Mouse (Mus musculus) midbrain, postnatal 0 days (tissue): ENCODE data around the gene Serinc5. TPM values are rescaled to one million over a fixed set of nuclear protein-coding genes. Genes with fewer than 3 reads are reported as not detected.

Experiments used
- ATAC-seq: fragments of 200-750 bp; cut with Nextera tagmentation; 2 replicates; pipeline ENCODE4 v1.8.0; 2017; ENCODE audit warnings: moderate number of reproducible peaks, mild to moderate bottlenecking, moderate TSS enrichment, moderate library complexity; ENCODE audit not compliant: low FRiP score
- DNase-seq: peaks from one replicate; pipeline ENCODE4 v3.0.0-alpha.2; 2015; ENCODE audit warnings: low spot score
- H3K27ac ChIP-seq: fragments of 300-500 bp; sonication (generic); 2 replicates; pipeline ENCODE4 v1.5.1; 2014; ENCODE audit warnings: low read depth, mild to moderate bottlenecking, low read length, mixed read lengths
- H3K27me3 ChIP-seq: fragments of 300-500 bp; sonication (generic); 2 replicates; pipeline ENCODE4 v1.6.1; 2014; ENCODE audit warnings: low read length, control low read depth, mixed read lengths; ENCODE audit not compliant: insufficient read depth
- H3K36me3 ChIP-seq: fragments of 300-500 bp; sonication (generic); 2 replicates; pipeline ENCODE4 v1.6.1; 2014; ENCODE audit warnings: low read length, control low read depth, mixed read lengths; ENCODE audit not compliant: insufficient read depth
- H3K4me1 ChIP-seq: fragments of 300-500 bp; sonication (generic); 2 replicates; pipeline ENCODE4 v1.6.1; 2014; ENCODE audit warnings: mild to moderate bottlenecking, control low read depth, antibody characterized with exemption, low read length, mixed read lengths; ENCODE audit not compliant: insufficient read depth
- H3K4me2 ChIP-seq: fragments of 300-500 bp; sonication (generic); 2 replicates; pipeline ENCODE4 v1.6.1; 2014; ENCODE audit warnings: low read depth, mild to moderate bottlenecking, low read length, mixed read lengths; ENCODE audit not compliant: poor library complexity, severe bottlenecking
- H3K4me3 ChIP-seq: fragments of 300-500 bp; sonication (generic); 2 replicates; pipeline ENCODE4 v1.5.1; 2014; ENCODE audit warnings: low read depth, mild to moderate bottlenecking, low read length, moderate library complexity
- H3K9ac ChIP-seq: fragments of 300-500 bp; sonication (generic); replicated peaks from 2 replicates; pipeline ENCODE4 v1.6.1; 2014; ENCODE audit warnings: mild to moderate bottlenecking, low read length, moderate library complexity, mixed read lengths; ENCODE audit not compliant: poor library complexity, severe bottlenecking
- H3K9me3 ChIP-seq: fragments of 300-500 bp; sonication (generic); 2 replicates; pipeline ENCODE4 v1.6.1; 2016; ENCODE audit warnings: low read length, control low read depth
- CTCF ChIP-seq: IDR thresholded peaks from 2 replicates; pipeline ENCODE4 v1.5.1; 2016; ENCODE audit warnings: antibody characterized with exemption, mild to moderate bottlenecking
- WGBS: fragments of 180-500 bp; shearing (Covaris S2); extraction: QIAGEN DNeasy Blood & Tissue Kit; methylation state at CpG from one replicate; pipeline ENCODE4 v1.1.7; 2014; 5-methylcytosine and 5-hydroxymethylcytosine counted together
- polyA plus RNA-seq: library from polyadenylated mRNA; unstranded; fragments of >200 nt; fragmentation: Nextera tagmentation; extraction: Ambion mirVana; gene quantifications from 2 replicates; pipeline ENCODE4 v1.2.1, GENCODE M21; 2015
- total RNA-seq: library from RNA; depleted of rRNA; stranded (reverse); fragments of >200 nt; gene quantifications from 2 replicates; pipeline ENCODE4 v1.2.3, GENCODE M21; 2014

The Serinc5 gene
- total and polyA plus RNA-seq, 2 experiments from 2014 or later, result 13.5 to 38.4 TPM

GRCm38 (mm10) chr13:92665008-92665407 lies 54.1 kb downstream of the Serinc5 start:
- ATAC-seq, result no peak

DNA sequence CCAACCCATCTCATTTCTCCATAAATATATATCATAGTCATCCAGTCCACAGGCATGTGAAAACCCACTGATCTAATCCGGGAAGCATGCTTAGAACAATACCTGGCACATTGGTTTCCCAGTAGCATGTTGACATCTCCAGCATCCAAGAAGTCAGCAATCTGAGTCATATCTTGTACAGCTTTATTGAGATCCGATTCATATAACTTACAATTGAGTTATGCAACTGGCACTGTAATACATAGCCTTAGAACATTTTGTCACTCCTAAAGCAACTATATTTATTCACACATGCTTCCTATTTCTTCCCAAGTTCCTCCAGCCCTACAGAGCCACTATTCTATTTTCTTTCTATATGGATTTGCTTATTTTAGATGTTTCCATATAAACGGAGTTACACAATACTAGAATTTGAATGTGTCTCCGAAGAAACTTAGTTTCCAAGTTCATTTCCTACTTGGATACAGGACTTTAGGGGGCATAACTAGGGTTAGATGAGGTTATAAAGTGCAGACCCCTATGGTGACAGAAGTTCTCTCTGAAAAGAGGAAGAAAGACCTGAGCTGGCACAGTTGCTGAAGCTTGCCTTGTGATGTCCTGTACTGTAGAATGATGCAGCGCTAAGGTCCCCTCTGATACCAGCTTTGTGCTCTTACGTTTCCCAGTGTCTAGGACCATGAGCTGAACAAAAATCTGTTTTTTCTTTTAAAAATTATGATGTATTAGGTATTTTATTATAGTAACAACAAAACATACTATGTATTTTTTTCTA lies 57.5 kb downstream of the Serinc5 start:
- H3K4me3 ChIP-seq, result no peak overlapping the region
- 92% methylated on average over 6 of the region's 6 CpGs for WGBS
- no peaks in the 10 kb centered on the region for H3K9me3 ChIP-seq
- no peak overlapping the region for H3K4me2 ChIP-seq
- no peaks in the 10 kb centered on the region for H3K36me3 ChIP-seq
- no peak overlapping the region for H3K9ac ChIP-seq
- no peak overlapping the region for H3K27ac ChIP-seq
- no peak for TF ChIP-seq CTCF
- ATAC-seq (no peak), DNase-seq (no peak)
- H3K27me3 ChIP-seq, result no peaks in the 10 kb centered on the region
- no peaks in the 10 kb centered on the region for H3K4me1 ChIP-seq

More at GRCm38 (mm10) chr13:92665008-92665407, 54.1 kb downstream of the Serinc5 start:
- 81% methylated on average over 4 of the region's 4 CpGs for WGBS
- Histone ChIP-seq H3K4me1 (no peaks in the 10 kb centered on the region), H3K27me3 (no peaks in the 10 kb centered on the region), H3K9ac (no peak overlapping the region), H3K36me3 (no peaks in the 10 kb centered on the region), H3K4me3 (no peak overlapping the region), H3K9me3 (no peaks in the 10 kb centered on the region), H3K27ac (no peak overlapping the region), H3K4me2 (no peak overlapping the region)
- DNase-seq, result no peak
- no peak for TF ChIP-seq CTCF

DNA sequence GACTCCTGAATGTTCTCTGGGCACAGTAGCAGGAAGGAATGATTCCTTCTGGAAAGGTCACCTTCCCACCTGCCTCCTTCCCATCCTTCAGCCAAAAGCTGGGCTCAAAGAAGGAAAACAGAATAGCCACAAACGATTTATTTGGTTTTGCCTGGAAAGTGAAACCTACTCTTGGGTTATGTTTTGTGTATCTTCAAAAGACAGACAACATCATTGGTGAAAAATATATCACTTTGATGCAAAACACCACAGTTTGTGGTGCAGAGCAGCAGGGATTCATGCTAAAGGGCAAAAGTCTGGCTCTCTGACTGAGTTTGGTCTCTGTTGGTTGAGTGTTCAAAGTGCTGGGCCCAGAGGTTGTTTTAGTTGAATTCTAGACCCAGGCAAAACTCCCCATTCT lies 60.8 kb downstream of the Serinc5 start:
- Histone ChIP-seq H3K36me3 (no peaks in the 10 kb centered on the region), H3K27me3 (no peaks in the 10 kb centered on the region), H3K9ac (no peak overlapping the region), H3K27ac (no peak overlapping the region), H3K9me3 (no peaks in the 10 kb centered on the region), H3K4me1 (no peaks in the 10 kb centered on the region), H3K4me3 (no peak overlapping the region), H3K4me2 (no peak overlapping the region)
- no peak for ATAC-seq
- TF ChIP-seq CTCF, result no peak
- DNase-seq, result no peak
- 71% methylated on average over 1 of the region's 1 CpGs for WGBS

DNA sequence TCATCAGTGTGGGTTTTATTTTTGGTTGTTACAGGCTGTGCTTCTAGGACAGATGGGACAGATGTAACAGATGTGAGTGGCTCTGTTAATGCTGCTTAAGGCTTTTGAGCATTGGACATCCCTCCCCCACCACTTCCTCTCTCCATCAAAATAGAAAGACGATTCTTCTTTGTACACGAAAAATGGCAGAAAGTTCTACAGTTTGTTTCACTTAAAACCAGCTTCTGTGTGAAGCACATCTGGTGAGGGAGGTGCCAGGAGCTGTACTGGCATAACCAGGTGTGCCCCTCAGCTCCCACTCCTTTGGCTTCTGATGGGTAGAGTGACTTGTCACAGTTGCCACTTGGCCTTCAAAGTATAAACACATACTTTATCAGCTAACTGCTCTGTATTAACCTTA lies 63.8 kb downstream of the Serinc5 start:
- Histone ChIP-seq H3K36me3 (no peaks in the 10 kb centered on the region), H3K9ac (no peak overlapping the region), H3K27me3 (no peaks in the 10 kb centered on the region), H3K27ac (no peak overlapping the region), H3K4me3 (no peak overlapping the region), H3K4me1 (no peaks in the 10 kb centered on the region), H3K4me2 (no peak overlapping the region), H3K9me3 (no peaks in the 10 kb centered on the region)
- WGBS, result 69% methylated on average over 2 of the region's 2 CpGs
- TF ChIP-seq CTCF, result no peak
- no peak for DNase-seq
- no peak for ATAC-seq

- ATAC-seq (no peak), DNase-seq (no peak)
- H3K9ac ChIP-seq, result no peak overlapping the region
- 77% methylated on average over 3 of the region's 3 CpGs for WGBS
- no peaks in the 10 kb centered on the region for H3K27me3 ChIP-seq
- H3K4me1 ChIP-seq, result no peaks in the 10 kb centered on the region
- no peaks in the 10 kb centered on the region for H3K36me3 ChIP-seq
- H3K9me3 ChIP-seq, result no peaks in the 10 kb centered on the region
- TF ChIP-seq CTCF, result no peak
- no peak overlapping the region for H3K4me3 ChIP-seq
- no peak overlapping the region for H3K4me2 ChIP-seq
- H3K27ac ChIP-seq, result no peak overlapping the region
Observed at GRCm38 (mm10) chr13:92675308-92675707, 64.4 kb downstream of the Serinc5 start.

GRCm38 (mm10) chr13:92675897-92676584 lies 65.2 kb downstream of the Serinc5 start:
- no peak; the same call in 1 of the 2 replicates for ATAC-seq
- no peak overlapping the region for H3K27ac ChIP-seq
- DNase-seq, result no peak
- no peaks in the 10 kb centered on the region for H3K4me1 ChIP-seq
- H3K36me3 ChIP-seq, result no peaks in the 10 kb centered on the region
- 71% methylated on average over 11 of the region's 11 CpGs for WGBS
- no peak for TF ChIP-seq CTCF
- H3K27me3 ChIP-seq, result no peaks in the 10 kb centered on the region
- H3K9me3 ChIP-seq, result no peaks in the 10 kb centered on the region
- H3K4me3 ChIP-seq, result no peak overlapping the region
- no peak overlapping the region for H3K4me2 ChIP-seq
- H3K9ac ChIP-seq, result no peak overlapping the region
